Mouse (Mus musculus) adrenal gland (tissue): ENCODE data around the gene Adam12.
"Not testable (repeated sequence)": the region's sequence is repeated elsewhere in the genome, so short reads cannot be mapped to it uniquely, and the experiment has no call there.

Source experiments
- intact Hi-C: fragments of 180-260 bp; cut with DNase I; formaldehyde crosslinking; loops from one replicate; pipeline ENCODE4 v1.15.1; 2025

Adam12 gene

GRCm38 (mm10) chr7:133888926-133889920 lies 342.7 kb downstream of the Adam12 start:
- intact Hi-C loops, result no loop called here

GRCm38 (mm10) chr7:133884759-133885431 lies 347.1 kb downstream of the Adam12 start:
- intact Hi-C loops, result not testable (repeated sequence)

- intact Hi-C loops, result no loop called here
These were observed 352.2 kb downstream of the Adam12 start for GRCm38 (mm10) chr7:133879761-133880160.

- intact Hi-C loops, result no loop called here
These were observed 355.2 kb downstream of the Adam12 start for GRCm38 (mm10) chr7:133876646-133877342.

GRCm38 (mm10) chr7:133876139-133876538 lies 355.8 kb downstream of the Adam12 start:
- intact Hi-C loops, result no loop called here

- intact Hi-C loops, result no loop called here
These were observed 359.2 kb downstream of the Adam12 start for GRCm38 (mm10) chr7:133872701-133873100.

GRCm38 (mm10) chr7:133870265-133870664 lies 361.7 kb downstream of the Adam12 start:
- intact Hi-C loops, result no loop called here

- intact Hi-C loops, result no loop called here
These were observed 368.3 kb downstream of the Adam12 start for GRCm38 (mm10) chr7:133863684-133864083.

- intact Hi-C loops, result no loop called here
These were observed 368.8 kb downstream of the Adam12 start for GRCm38 (mm10) chr7:133863151-133863550.

- intact Hi-C loops, result no loop called here
These were observed 369.2 kb downstream of the Adam12 start for GRCm38 (mm10) chr7:133862723-133863122.

- intact Hi-C loops, result no loop called here
These were observed 369.7 kb downstream of the Adam12 start for GRCm38 (mm10) chr7:133862233-133862632.

GRCm38 (mm10) chr7:133859548-133859947 lies 372.4 kb downstream of the Adam12 start:
- intact Hi-C loops, result loop anchor here (5.0 kb wide), 1 partner anchor 98 kb away; no protein-coding TSS in a partner anchor

GRCm38 (mm10) chr7:133858506-133858905 lies 373.4 kb downstream of the Adam12 start:
- intact Hi-C loops, result loop anchor here (5.0 kb wide), 1 partner anchor 99 kb away; no protein-coding TSS in a partner anchor

- intact Hi-C loops, result loop anchor here (1.0 to 5.0 kb wide), 4 partner anchors 101 to 711 kb away; no protein-coding TSS in a partner anchor
These were observed 375.7 kb downstream of the Adam12 start for GRCm38 (mm10) chr7:133856278-133856677.

- intact Hi-C loops, result no loop called here
These were observed 381.2 kb downstream of the Adam12 start for GRCm38 (mm10) chr7:133850735-133851134.

- intact Hi-C loops, result no loop called here
These were observed 383.8 kb downstream of the Adam12 start for GRCm38 (mm10) chr7:133848180-133848579.

GRCm38 (mm10) chr7:133847175-133847574 lies 384.8 kb downstream of the Adam12 start:
- intact Hi-C loops, result no loop called here

- intact Hi-C loops, result no loop called here
These were observed 389.9 kb downstream of the Adam12 start for GRCm38 (mm10) chr7:133842079-133842478.

- intact Hi-C loops, result no loop called here
These were observed 392.4 kb downstream of the Adam12 start for GRCm38 (mm10) chr7:133839546-133839945.
